Mouse (Mus musculus): ENCODE data around the gene Cypt2. TPM values are rescaled to one million over a fixed set of nuclear protein-coding genes. Genes with fewer than 3 reads are reported as not detected.
"Not testable (repeated sequence)": the region's sequence is repeated elsewhere in the genome, so short reads cannot be mapped to it uniquely, and the experiment has no call there.

Cypt2 gene
- not detected in 2 replicates for polyA plus RNA-seq (2015; fragmentation: Nextera tagmentation; extraction: Ambion mirVana)

GRCm38 (mm10) chrX:105499472-105499871 is at the start of gene Cypt2:
Gene Cypt2 (plus strand): TSS chrX:105499772.
- H3K4me3 ChIP-seq (replicated peaks); ATAC-seq (replicated peaks; ENCODE audit: low FRiP score); H3K27ac ChIP-seq; H3K27me3 ChIP-seq; H3K9ac ChIP-seq; H3K4me1 ChIP-seq; H3K4me2 ChIP-seq; H3K36me3 ChIP-seq; H3K9me3 ChIP-seq (replicated peaks): not testable (repeated sequence)
- 87% methylated on average over 4 of the region's 4 CpGs for WGBS

DNA sequence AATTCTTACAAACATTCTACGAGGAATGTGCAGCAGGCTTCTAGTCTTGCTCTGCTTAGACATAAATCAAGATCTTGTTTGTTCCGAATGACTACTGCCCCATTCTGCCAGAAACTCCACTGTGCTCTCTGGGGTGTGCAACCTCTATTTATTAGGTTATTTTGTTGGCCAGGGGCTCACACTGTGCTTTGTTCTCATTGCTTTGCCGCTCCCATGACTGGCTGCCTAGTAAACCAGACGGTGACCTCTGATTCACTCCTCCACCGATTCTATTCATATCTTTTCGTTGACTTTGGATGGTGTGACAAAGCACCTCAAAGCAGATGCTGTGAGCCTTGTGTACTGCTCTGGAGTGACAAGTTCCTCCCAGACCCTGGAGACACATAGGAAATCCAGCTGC is 46.7 kb downstream of the Cypt2 start:
- Histone ChIP-seq H3K9me3 (replicated peaks) (no peaks in the 10 kb centered on the region), H3K4me3 (replicated peaks) (no peak overlapping the region), H3K9ac (no peak overlapping the region), H3K4me1 (no peaks in the 10 kb centered on the region), H3K27ac (no peak overlapping the region), H3K36me3 (no peaks in the 10 kb centered on the region), H3K27me3 (no peaks in the 10 kb centered on the region), H3K4me2 (no peak overlapping the region)
- 52% methylated on average over 6 of the region's 6 CpGs for WGBS
- ATAC-seq (replicated peaks; ENCODE audit: low FRiP score), result no peak

All from kidney, embryonic 15.5 days (tissue).